Mouse (Mus musculus) kidney, embryonic 16.5 days (tissue): Measurements from ENCODE around the gene Igf2bp2. TPM values are rescaled to one million over a fixed set of nuclear protein-coding genes. Genes with fewer than 3 reads are reported as not detected.

Experiments
- ATAC-seq: fragments of 200-750 bp; cut with Nextera tagmentation; 2 replicates; pipeline ENCODE4 v1.8.0; 2017; ENCODE audit warnings: moderate TSS enrichment; ENCODE audit not compliant: low FRiP score, low TSS enrichment
- H3K27ac ChIP-seq: fragments of 300-500 bp; sonication (generic); 2 replicates; pipeline ENCODE4 v1.5.1; 2014; ENCODE audit warnings: low read length
- H3K27me3 ChIP-seq: fragments of 300-500 bp; sonication (generic); 2 replicates; pipeline ENCODE4 v1.6.1; 2014; ENCODE audit warnings: low read length, control low read depth, mixed read lengths; ENCODE audit not compliant: insufficient read depth
- H3K36me3 ChIP-seq: fragments of 300-500 bp; sonication (generic); 2 replicates; pipeline ENCODE4 v1.6.1; 2014; ENCODE audit warnings: low read length, control low read depth, mixed read lengths; ENCODE audit not compliant: insufficient read depth
- H3K4me1 ChIP-seq: fragments of 300-500 bp; sonication (generic); 2 replicates; pipeline ENCODE4 v1.6.1; 2014; ENCODE audit warnings: low read length, control low read depth, mixed read lengths; ENCODE audit not compliant: insufficient read depth
- H3K4me2 ChIP-seq: fragments of 300-500 bp; sonication (generic); replicated peaks from 2 replicates; pipeline ENCODE4 v1.6.1; 2014; ENCODE audit warnings: low read depth, low read length
- H3K4me3 ChIP-seq: fragments of 300-500 bp; sonication (generic); 2 replicates; pipeline ENCODE4 v1.5.1; 2014; ENCODE audit warnings: mild to moderate bottlenecking, low read length
- H3K9ac ChIP-seq: fragments of 300-500 bp; sonication (generic); replicated peaks from 2 replicates; pipeline ENCODE4 v1.6.1; 2014; ENCODE audit warnings: low read length
- H3K9me3 ChIP-seq: fragments of 300-500 bp; sonication (generic); 2 replicates; pipeline ENCODE4 v1.6.1; 2016; ENCODE audit warnings: low read length, control low read depth
- WGBS: fragments of 180-500 bp; shearing (Covaris S2); extraction: QIAGEN DNeasy Blood & Tissue Kit; methylation state at CpG from one replicate; pipeline ENCODE4 v1.1.7; 2014; 5-methylcytosine and 5-hydroxymethylcytosine counted together
- polyA plus RNA-seq: library from polyadenylated mRNA; unstranded; fragments of >200 nt; fragmentation: Nextera tagmentation; extraction: Ambion mirVana; gene quantifications from 2 replicates; pipeline ENCODE4 v1.2.1, GENCODE M21; 2015

Igf2bp2 gene
- polyA plus RNA-seq, 1 experiment from 2014 or later, result 84.5 TPM

- peaks cover 43% of the 10 kb centered on the region for H3K36me3 ChIP-seq
- no peak overlapping the region for H3K9ac ChIP-seq
- 95% methylated on average over 4 of the region's 4 CpGs for WGBS
Measured at GRCm38 (mm10) chr16:22085411-22085810, 77.7 kb downstream of the Igf2bp2 start.

GRCm38 (mm10) chr16:22080125-22080710, 82.9 kb downstream of the Igf2bp2 start:
- WGBS, result 90% methylated on average over 12 of the region's 12 CpGs
- H3K4me1 ChIP-seq, result no peaks in the 10 kb centered on the region
- ATAC-seq, result no peak
- H3K9me3 ChIP-seq, result no peaks in the 10 kb centered on the region
- H3K27me3 ChIP-seq, result no peaks in the 10 kb centered on the region
- no peak overlapping the region for H3K4me3 ChIP-seq
- H3K27ac ChIP-seq, result no peak overlapping the region
- H3K4me2 ChIP-seq, result no peak overlapping the region
- peaks cover 62% of the 10 kb centered on the region for H3K36me3 ChIP-seq
- no peak overlapping the region for H3K9ac ChIP-seq

More at GRCm38 (mm10) chr16:22085411-22085810, 77.7 kb downstream of the Igf2bp2 start:
- Histone ChIP-seq H3K27ac (no peak overlapping the region), H3K4me1 (no peaks in the 10 kb centered on the region), H3K4me2 (no peak overlapping the region), H3K9me3 (no peaks in the 10 kb centered on the region), H3K27me3 (no peaks in the 10 kb centered on the region), H3K4me3 (no peak overlapping the region)
- ATAC-seq, result no peak

GRCm38 (mm10) chr16:22076620-22076941, 86.5 kb downstream of the Igf2bp2 start:
- Histone ChIP-seq H3K27ac (no peak overlapping the region), H3K4me3 (no peak overlapping the region), H3K9me3 (no peaks in the 10 kb centered on the region), H3K9ac (no peak overlapping the region), H3K4me2 (no peak overlapping the region), H3K27me3 (no peaks in the 10 kb centered on the region), H3K4me1 (no peaks in the 10 kb centered on the region), H3K36me3 (peaks cover 61% of the 10 kb centered on the region)
- 46% methylated on average over 4 of the region's 4 CpGs for WGBS
- no peak for ATAC-seq

- ATAC-seq, result no peak
Measured at GRCm38 (mm10) chr16:22075829-22076619, 87.1 kb downstream of the Igf2bp2 start.

GRCm38 (mm10) chr16:22075067-22075466, 88.0 kb downstream of the Igf2bp2 start:
- WGBS, result 62% methylated on average over 6 of the region's 6 CpGs

More at GRCm38 (mm10) chr16:22075829-22076619, 87.1 kb downstream of the Igf2bp2 start:
- H3K9me3 ChIP-seq, result no peaks in the 10 kb centered on the region
- H3K4me2 ChIP-seq, result no peak overlapping the region
- peaks cover 60% of the 10 kb centered on the region for H3K36me3 ChIP-seq
- H3K4me1 ChIP-seq, result no peaks in the 10 kb centered on the region
- no peak overlapping the region for H3K4me3 ChIP-seq
- WGBS, result 31% methylated on average over 5 of the region's 5 CpGs
- H3K27me3 ChIP-seq, result no peaks in the 10 kb centered on the region
- H3K27ac ChIP-seq, result no peak overlapping the region
- no peak overlapping the region for H3K9ac ChIP-seq

GRCm38 (mm10) chr16:22071361-22071760, 91.7 kb downstream of the Igf2bp2 start:
- Histone ChIP-seq H3K4me3 (no peak overlapping the region), H3K4me1 (no peaks in the 10 kb centered on the region), H3K27me3 (no peaks in the 10 kb centered on the region), H3K27ac (no peak overlapping the region), H3K9ac (no peak overlapping the region), H3K36me3 (peaks cover 51% of the 10 kb centered on the region), H3K9me3 (no peaks in the 10 kb centered on the region), H3K4me2 (no peak overlapping the region)
- WGBS, result 82% methylated on average over 7 of the region's 7 CpGs
- no peak for ATAC-seq

More at GRCm38 (mm10) chr16:22075067-22075466, 88.0 kb downstream of the Igf2bp2 start:
- Histone ChIP-seq H3K9me3 (no peaks in the 10 kb centered on the region), H3K4me3 (no peak overlapping the region), H3K36me3 (peaks cover 55% of the 10 kb centered on the region), H3K27ac (no peak overlapping the region), H3K4me1 (no peaks in the 10 kb centered on the region), H3K9ac (no peak overlapping the region), H3K4me2 (no peak overlapping the region), H3K27me3 (no peaks in the 10 kb centered on the region)
- ATAC-seq, result no peak

GRCm38 (mm10) chr16:22067406-22067805, 95.7 kb downstream of the Igf2bp2 start:
- no peak overlapping the region for H3K4me2 ChIP-seq
- H3K4me1 ChIP-seq, result no peaks in the 10 kb centered on the region
- no peak overlapping the region for H3K9ac ChIP-seq
- H3K27me3 ChIP-seq, result no peaks in the 10 kb centered on the region
- H3K36me3 ChIP-seq, result peaks cover 72% of the 10 kb centered on the region
- no peak for ATAC-seq
- no peak overlapping the region for H3K27ac ChIP-seq
- no peaks in the 10 kb centered on the region for H3K9me3 ChIP-seq
- H3K4me3 ChIP-seq, result no peak overlapping the region
- WGBS, result 88% methylated on average over 8 of the region's 8 CpGs

- Histone ChIP-seq H3K4me1 (no peaks in the 10 kb centered on the region), H3K36me3 (peaks cover 85% of the 10 kb centered on the region), H3K9me3 (no peaks in the 10 kb centered on the region), H3K4me3 (no peak overlapping the region), H3K27me3 (no peaks in the 10 kb centered on the region), H3K27ac (no peak overlapping the region), H3K9ac (no peak overlapping the region), H3K4me2 (no peak overlapping the region)
- ATAC-seq, result no peak
Measured at GRCm38 (mm10) chr16:22065536-22065935, 97.6 kb downstream of the Igf2bp2 start.

- H3K27me3 ChIP-seq, result no peaks in the 10 kb centered on the region
- H3K9ac ChIP-seq, result no peak overlapping the region
- H3K27ac ChIP-seq, result no peak overlapping the region
- no peaks in the 10 kb centered on the region for H3K4me1 ChIP-seq
- WGBS, result 59% methylated on average over 4 of the region's 4 CpGs
- H3K4me3 ChIP-seq, result no peak overlapping the region
- no peak overlapping the region for H3K4me2 ChIP-seq
- H3K9me3 ChIP-seq, result no peaks in the 10 kb centered on the region
- peaks cover 71% of the 10 kb centered on the region for H3K36me3 ChIP-seq
- no peak for ATAC-seq
Measured at GRCm38 (mm10) chr16:22062284-22062683, 100.8 kb downstream of the Igf2bp2 start.

GRCm38 (mm10) chr16:22061555-22062160, 101.4 kb downstream of the Igf2bp2 start:
- 0 out of 2 replicates have a peak, but pooled peaks have one; percentile 17 for ATAC-seq
- peaks cover 67% of the 10 kb centered on the region for H3K36me3 ChIP-seq
- WGBS, result 81% methylated on average over 14 of the region's 14 CpGs
- H3K9me3 ChIP-seq, result no peaks in the 10 kb centered on the region
- H3K4me3 ChIP-seq, result no peak overlapping the region
- H3K27ac ChIP-seq, result no peak overlapping the region
- H3K4me1 ChIP-seq, result no peaks in the 10 kb centered on the region
- no peak overlapping the region for H3K9ac ChIP-seq
- H3K27me3 ChIP-seq, result no peaks in the 10 kb centered on the region
- no peak overlapping the region for H3K4me2 ChIP-seq
